Mouse (Mus musculus): ENCODE results near the gene C1s1. TPM values are rescaled to one million over a fixed set of nuclear protein-coding genes. Genes with fewer than 3 reads are reported as not detected.
"Not testable (repeated sequence)": the region's sequence is repeated elsewhere in the genome, so short reads cannot be mapped to it uniquely, and the experiment has no call there.

C1s1 gene
- polyA plus RNA-seq, 1 experiment from 2014 or later, result 0.51 TPM

GRCm38 (mm10) chr6:124483831-124484230 is 58.3 kb downstream of the C1s1 start:
- H3K4me3 ChIP-seq; DNase-seq (ENCODE audit: low spot score); H3K9me3 ChIP-seq; H3K4me1 ChIP-seq (replicated peaks); H3K27me3 ChIP-seq (ENCODE audit: insufficient read depth, poor library complexity, severe bottlenecking); H3K36me3 ChIP-seq; H3K27ac ChIP-seq: not testable (repeated sequence)
- WGBS, result 86% methylated on average over 3 of the region's 3 CpGs

DNA sequence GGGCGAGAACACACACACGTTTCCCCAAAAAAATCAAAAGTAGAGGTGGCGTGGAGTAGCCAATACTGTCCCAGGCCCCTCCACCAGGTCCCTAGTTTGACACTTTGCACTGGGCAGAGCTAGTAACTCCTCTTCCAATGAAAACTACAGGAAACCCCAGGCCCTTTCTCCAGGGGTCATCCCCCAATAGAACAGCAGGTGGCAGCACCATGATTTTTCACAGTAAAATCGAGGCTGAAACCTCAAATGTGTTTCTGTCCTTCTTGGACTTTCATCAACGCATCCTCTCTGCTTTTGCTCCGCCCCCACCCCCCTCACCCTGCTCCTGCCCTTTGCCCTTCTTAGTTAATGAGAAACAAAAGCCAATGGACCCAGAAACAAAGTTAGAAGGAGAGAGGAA is 60.6 kb downstream of the C1s1 start:
- H3K27ac ChIP-seq, result no peak overlapping the region
- H3K36me3 ChIP-seq, result no peaks in the 10 kb centered on the region
- peak; percentile 71 for DNase-seq (ENCODE audit: low spot score)
- H3K4me3 ChIP-seq, result no peak overlapping the region
- no peaks in the 10 kb centered on the region for H3K9me3 ChIP-seq
- WGBS, result 25% methylated on average over 6 of the region's 6 CpGs
- peaks cover 6% of the 10 kb centered on the region; the same call in 1 of the 2 replicates for H3K4me1 ChIP-seq (replicated peaks)
- H3K27me3 ChIP-seq (ENCODE audit: insufficient read depth, poor library complexity, severe bottlenecking), result no peaks in the 10 kb centered on the region

Other genes with a start within 250 kb of the C1s1 start
- gene Cd163, start 237.7 kb downstream of the C1s1 start, polyA plus RNA-seq (2016; fragmentation: Nextera tagmentation; extraction: Ambion mirVana), result not detected in 2 replicates
- gene Pex5, start 127.3 kb downstream of the C1s1 start, polyA plus RNA-seq (2016; fragmentation: Nextera tagmentation; extraction: Ambion mirVana), result 46.9 and 51.7 TPM in 2 replicates
- 8.8 and 20.4 TPM in 2 replicates for gene Clstn3, start 77.6 kb downstream of the C1s1 start, polyA plus RNA-seq (2016; fragmentation: Nextera tagmentation; extraction: Ambion mirVana)
- gene C1rl, start 49.2 kb downstream of the C1s1 start, polyA plus RNA-seq (2016; fragmentation: Nextera tagmentation; extraction: Ambion mirVana), result 0.14 and 0.47 TPM in 2 replicates
- gene C1ra, start 30.0 kb downstream of the C1s1 start, polyA plus RNA-seq (2016; fragmentation: Nextera tagmentation; extraction: Ambion mirVana), result 0.06 and 0.33 TPM in 2 replicates
- gene C1rb, start 27.9 kb upstream of the C1s1 start, polyA plus RNA-seq (2016; fragmentation: Nextera tagmentation; extraction: Ambion mirVana), result not detected in 2 replicates
- not detected in 2 replicates for gene C1s2, start 93.7 kb upstream of the C1s1 start, polyA plus RNA-seq (2016; fragmentation: Nextera tagmentation; extraction: Ambion mirVana)
- gene Lpcat3, start 120.7 kb upstream of the C1s1 start, polyA plus RNA-seq (2016; fragmentation: Nextera tagmentation; extraction: Ambion mirVana), result 39.6 and 43.6 TPM in 2 replicates
- 215 and 232 TPM in 2 replicates for gene Emg1, start 169.8 kb upstream of the C1s1 start, polyA plus RNA-seq (2016; fragmentation: Nextera tagmentation; extraction: Ambion mirVana)
- 410 and 445 TPM in 2 replicates for gene Phb2, start 170.0 kb upstream of the C1s1 start, polyA plus RNA-seq (2016; fragmentation: Nextera tagmentation; extraction: Ambion mirVana)
- gene Ptpn6, start 196.4 kb upstream of the C1s1 start, polyA plus RNA-seq (2016; fragmentation: Nextera tagmentation; extraction: Ambion mirVana), result 7.9 and 8.2 TPM in 2 replicates
- 446 and 555 TPM in 2 replicates for gene Grcc10, start 199.0 kb upstream of the C1s1 start, polyA plus RNA-seq (2016; fragmentation: Nextera tagmentation; extraction: Ambion mirVana)
- not detected in 2 replicates for gene Gm45234, start 213.7 kb upstream of the C1s1 start, polyA plus RNA-seq (2016; fragmentation: Nextera tagmentation; extraction: Ambion mirVana)
- 11.2 and 13.0 TPM in 2 replicates for gene Atn1, start 214.2 kb upstream of the C1s1 start, polyA plus RNA-seq (2016; fragmentation: Nextera tagmentation; extraction: Ambion mirVana)
- 3.4 and 5.4 TPM in 2 replicates for gene Eno2, start 227.3 kb upstream of the C1s1 start, polyA plus RNA-seq (2016; fragmentation: Nextera tagmentation; extraction: Ambion mirVana)
- 2.5 and 4.8 TPM in 2 replicates for gene Lrrc23, start 237.4 kb upstream of the C1s1 start, polyA plus RNA-seq (2016; fragmentation: Nextera tagmentation; extraction: Ambion mirVana)

Measured in hindbrain, embryonic 10.5 days (tissue).